Mouse (Mus musculus): Measurements from ENCODE around the gene Bcar3.
A peak's percentile ranks its signal among the peaks of the same experiment; 100 is the strongest.

The Bcar3 gene

DNA sequence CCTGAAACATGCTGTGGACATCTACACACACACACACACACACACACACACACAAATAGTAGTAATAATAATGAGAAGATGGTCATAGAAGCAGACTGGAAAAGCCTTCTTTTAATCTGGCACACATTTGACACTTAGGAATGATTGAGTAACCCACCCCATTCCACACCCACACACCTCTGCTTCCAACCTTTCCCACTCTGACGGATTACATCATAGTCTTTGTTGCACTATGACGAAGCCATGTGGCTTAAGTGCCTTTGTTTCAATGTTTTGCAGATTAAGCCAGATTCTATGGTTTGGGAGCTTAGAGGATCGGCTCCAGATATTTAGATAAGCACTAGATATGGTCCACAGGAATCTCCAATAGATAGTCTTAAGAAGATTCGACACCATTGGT lies 42.1 kb downstream of the Bcar3 start:
- no peak for DNase-seq (ENCODE audit: low spot score in 2 of 2)

DNA sequence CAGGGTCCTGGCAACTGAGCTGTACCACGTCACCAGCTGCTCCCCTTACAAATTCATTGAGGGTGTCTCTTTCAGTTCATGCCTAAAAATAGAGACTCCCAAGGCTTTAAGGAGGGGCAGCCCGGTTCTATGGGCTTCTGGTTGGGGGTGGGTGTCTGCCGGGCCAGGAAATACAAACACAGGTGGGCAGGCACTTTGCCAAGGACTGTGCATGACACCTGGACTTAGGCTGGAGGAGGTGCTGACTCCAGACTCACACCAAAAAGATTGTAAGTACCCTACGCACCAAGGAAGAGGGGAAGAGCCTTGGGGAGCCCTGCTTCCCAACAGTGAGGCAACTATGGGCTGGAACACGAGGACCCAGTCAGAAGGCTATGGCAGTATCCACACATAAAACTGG lies 44.1 kb downstream of the Bcar3 start:
- DNase-seq (ENCODE audit: low spot score in 2 of 2) = no peak

DNA sequence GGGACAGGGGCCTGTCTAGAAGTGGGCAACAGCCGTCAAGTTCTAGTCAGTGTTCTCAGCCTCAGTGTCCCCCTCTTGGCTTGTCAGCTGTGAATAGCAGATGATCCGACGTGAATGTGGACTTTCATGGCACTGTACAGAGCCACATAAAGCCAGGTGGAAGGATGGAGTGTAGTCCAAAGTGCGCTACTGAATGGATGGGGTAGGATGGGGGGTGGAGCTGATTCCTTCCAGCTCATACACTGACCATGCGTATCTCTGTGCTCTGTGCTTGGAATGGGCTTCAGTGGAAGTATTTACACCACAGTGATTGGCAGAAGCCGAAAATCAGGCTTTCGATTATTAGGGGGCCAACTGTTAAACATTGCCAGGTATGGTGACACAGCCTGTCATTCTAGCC lies 45.0 kb downstream of the Bcar3 start:
- DNase-seq (ENCODE audit: low spot score in 2 of 2) = no peak

DNA sequence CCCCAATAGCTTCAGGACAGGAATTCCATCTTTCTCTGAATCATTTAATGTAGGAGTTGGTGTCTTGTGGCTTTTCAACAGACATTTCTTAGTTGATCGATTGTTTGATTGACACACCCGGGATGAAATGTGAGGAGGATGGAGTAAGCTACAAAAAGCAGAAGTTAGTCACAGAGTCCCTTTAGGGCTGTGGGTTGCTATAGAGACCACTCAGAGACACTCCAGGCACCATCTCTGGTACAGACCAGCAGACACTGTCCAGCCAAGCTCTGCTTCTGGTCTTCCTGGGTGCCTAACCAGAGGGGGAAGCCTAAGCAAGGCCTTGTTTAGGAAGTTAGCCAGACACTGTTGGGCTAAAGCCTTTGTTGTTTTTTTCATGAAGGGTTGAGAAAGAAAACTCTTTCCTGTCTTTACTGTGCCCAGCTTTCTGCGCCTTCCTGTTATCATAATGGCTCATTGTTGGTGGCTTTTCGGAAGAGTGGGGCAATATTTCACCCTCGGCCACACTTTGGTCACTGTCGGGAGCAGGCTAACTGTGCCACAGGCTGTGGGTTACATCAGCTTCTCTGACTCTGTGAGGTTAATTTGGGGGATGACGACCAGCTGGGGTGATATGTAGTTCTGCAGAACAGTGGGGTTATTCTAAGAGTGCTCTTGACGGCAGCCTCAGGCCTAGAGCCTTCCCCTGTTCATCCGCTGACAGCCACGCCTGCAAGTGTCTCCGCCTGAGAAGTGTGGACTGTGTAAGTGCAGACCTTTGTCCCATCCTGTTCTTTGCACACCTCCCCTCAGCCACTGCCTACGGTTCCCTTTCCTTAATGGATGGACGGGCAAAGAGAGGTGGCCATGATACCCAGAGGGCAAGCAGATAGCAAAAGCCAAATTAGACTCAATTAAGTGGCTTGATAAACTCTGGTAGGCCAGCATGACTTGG lies 46.5 kb downstream of the Bcar3 start:
- DNase-seq (ENCODE audit: low spot score in 2 of 2) = no peak

DNA sequence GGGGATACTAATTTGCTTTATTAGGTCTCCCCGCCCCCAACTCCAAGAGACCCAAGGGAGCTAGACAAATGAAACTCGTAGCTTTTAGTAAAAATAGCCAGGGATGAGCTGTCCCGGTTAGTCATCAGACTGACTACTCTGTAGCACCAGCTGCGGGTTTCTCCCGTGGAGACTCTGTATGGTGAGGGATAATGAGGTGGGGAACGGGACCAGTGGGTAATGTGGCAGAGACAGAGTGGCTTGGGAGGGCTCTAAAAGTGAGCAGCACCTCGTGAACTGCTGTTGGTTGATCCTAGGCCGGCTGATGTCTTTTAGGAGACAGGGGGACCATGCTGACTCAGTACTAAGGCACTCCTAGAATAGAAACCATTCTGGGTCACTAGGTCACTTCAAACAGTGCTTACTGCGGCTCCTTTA lies 49.5 kb downstream of the Bcar3 start:
- no peak for DNase-seq (ENCODE audit: low spot score in 2 of 2)

DNA sequence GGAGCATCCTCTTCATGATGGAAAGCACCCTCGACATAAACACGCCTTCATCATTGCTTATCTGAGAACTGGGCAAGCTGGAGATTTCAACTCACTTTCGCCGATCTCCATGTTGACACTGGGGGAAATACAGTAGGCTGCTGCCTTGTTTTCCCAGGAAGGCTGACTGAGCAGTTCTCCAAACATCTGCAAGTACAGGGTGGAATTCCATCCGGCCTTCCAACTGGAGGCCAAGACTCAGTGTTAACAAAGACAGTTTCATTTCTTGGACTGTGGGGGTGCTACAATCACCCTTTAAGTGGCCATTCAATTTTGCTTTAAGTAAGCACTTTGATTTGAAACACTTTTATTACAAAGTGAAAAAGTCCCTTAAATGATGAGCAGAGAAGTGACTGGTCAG lies 50.4 kb downstream of the Bcar3 start:
- DNase-seq (ENCODE audit: low spot score in 2 of 2) = no peak

DNA sequence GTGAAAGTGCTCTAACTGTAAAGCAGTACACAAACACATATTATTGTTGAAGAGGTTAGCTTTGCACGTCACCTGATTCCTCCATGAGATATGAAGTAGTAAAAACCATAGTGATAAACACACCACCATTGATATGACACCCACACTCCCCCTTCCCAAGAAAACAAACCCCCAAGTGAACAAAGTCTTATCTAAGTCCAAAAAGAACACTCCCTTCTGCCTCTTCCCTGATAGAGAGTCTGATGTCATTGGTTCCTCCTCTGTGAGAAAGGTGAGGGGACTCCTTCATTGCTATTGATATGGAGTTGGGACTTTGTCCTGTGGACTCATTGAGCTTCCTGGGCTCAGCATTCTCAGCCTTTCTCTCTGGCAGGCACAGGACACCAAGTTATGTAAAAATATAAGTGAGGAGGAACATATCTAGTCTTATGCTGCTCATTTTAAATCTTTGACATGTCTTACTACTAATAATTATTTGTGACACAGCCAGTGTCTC lies 52.1 kb downstream of the Bcar3 start:
- no peak for DNase-seq (ENCODE audit: low spot score in 2 of 2)

DNA sequence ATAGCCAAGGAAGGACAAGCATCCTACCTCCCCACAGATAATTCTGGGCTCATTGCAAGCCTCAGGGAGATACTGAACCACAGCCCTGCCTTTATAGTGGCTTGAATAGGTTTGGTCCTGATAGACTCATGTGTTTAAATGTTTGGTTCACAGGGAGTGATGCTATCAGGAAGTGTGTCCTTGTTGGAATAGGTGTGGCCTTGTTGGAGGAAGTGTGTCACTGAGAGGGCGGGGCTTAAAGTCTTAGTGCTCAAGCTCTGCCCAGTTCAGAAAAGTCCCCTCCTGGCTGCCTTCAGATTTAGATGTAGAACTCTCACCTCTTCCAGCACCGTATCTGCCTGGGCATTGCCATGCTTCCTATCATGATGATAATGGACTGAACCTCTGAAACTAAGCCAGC lies 52.7 kb downstream of the Bcar3 start:
- no peak for DNase-seq (ENCODE audit: low spot score in 2 of 2)

DNA sequence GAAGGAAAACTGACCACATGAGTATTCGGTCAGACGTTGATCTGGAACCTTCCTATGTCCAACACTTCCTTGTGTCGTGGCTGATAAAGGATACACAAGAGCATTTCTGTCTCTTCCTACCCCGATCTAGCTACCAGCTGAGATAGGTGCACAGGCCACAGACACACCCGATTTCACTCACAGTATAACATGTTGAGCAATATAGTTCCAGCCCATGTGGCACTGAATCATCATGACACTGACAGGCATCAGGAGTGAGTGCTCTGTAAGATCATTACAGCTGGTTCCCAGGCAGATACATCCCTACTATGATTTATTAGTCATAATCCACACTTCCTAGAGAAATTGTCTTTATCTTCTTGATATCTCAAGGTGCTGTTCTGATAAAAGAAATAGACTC lies 54.7 kb downstream of the Bcar3 start:
- DNase-seq (ENCODE audit: low spot score in 2 of 2) = no peak

DNA sequence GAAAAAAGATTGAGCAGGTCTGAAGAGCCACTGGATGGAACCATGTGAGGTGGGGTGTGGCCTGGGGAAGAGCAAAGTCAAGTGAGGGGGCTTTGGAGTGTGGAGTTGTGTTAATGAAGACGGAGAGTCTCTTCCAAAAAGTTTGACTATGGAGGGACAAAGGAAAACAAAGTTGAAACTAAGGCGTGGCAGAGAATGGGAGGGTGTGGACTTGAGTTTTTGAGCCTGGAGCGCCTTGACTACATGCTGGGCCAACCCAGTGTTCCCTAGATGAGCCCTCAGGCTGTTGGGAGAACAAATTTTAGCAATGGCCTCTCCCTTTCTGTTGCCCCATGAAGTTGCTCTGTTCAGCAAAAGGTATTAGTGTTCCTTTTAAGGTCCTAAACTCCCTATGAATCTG lies 58.9 kb downstream of the Bcar3 start:
- no peak for DNase-seq (ENCODE audit: low spot score in 2 of 2)

DNA sequence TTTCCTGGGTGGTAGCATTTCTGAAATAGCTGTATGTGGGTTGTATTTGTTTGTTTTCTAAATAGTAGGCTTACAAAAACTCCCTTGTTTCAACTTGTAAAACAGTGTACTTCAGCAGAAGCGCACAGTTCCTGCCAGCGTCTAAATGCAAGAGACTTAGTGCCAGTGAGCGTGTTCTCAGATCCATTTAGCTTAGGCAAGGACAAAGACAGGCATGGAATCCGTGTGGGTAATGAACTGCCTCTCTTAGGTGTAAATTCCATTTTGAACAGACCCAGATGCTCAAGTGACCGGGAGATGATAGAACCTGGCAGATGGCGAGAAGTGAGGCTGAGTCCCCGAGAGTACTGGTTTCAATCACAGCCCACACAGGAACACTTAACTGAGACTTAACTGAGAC lies 65.5 kb downstream of the Bcar3 start:
- DNase-seq (ENCODE audit: low spot score in 2 of 2) = no peak

DNA sequence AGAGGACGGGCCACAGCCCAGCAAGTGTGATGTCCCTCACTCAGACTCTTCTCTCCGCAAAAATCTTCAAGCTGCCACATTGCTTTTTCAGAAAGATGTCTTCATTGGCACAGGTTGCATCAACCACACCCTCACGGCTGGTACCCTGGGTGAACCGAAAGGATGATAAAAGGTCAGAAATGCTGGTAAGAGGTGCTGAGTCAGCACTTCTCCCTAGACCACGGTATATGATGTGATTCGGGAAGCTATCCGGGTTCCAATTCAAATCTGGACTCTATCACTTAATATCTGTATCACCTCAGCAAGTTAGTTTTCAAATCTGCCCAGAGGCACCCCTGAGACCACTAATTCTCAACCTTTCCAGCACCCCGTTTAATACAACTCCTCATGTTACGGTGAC lies 66.0 kb downstream of the Bcar3 start:
- DNase-seq (ENCODE audit: low spot score in 2 of 2) = no peak

DNA sequence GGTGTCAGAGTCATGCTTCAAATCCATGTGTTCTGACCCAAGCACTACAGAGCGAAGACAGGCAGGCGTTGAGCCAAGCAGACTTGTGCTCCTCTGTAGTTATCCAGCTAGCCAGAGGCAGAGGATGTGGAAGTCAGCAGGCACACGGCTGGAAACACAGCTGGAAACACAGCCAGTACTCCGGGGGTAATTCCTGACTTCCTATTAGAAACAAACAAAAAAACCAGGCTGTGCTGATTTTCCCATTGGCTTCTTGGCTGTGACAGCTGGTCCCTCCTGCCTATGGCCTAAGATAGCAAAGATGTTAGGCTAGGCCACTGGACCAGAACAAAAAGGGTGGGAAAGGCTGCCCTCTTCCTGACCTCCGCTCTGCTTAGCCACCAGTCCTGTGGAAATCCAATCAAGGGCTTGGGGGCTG lies 66.8 kb downstream of the Bcar3 start:
- DNase-seq (ENCODE audit: low spot score in 2 of 2) = no peak

DNA sequence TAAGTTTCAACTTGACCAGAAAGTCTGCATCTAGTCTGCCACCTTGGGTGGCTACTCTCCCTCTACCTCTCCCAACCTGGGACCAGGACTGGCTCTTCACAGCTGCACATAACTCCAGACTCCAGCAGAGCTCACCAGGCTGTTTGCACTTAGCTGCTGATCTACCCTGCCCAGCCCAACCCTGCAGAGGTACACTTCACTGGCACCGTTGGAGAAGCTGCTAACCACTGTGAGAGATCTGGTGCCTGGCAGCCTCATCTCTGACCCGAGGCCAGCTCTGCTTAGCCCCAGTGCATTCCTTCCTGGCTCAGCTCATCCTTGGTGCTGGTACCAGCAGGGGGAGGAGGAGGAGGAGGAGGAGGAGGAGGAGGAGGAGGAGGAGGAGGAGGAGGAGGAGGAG lies 68.8 kb downstream of the Bcar3 start:
- peak; percentile 32 to 52 for DNase-seq (ENCODE audit: low spot score in 2 of 2)

DNA sequence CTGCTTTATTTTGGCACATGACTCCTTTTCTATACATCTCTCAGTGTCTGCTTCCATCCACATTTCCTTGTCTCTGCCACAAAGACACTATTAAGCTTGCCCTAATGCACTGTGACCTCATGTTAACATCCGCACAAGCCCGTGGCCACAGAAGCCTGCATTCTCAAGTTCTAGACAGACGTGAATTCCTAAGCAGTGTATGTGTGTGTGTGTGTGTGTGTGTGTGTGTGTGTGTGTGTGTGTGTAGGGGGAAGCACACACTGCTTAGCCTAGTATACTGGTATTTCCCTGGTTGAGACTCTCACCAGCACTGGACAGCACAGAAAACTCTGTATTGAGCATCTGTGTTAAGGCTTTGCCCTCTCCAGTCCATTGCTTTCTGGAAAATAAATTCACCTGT lies 70.6 kb downstream of the Bcar3 start:
- no peak for DNase-seq (ENCODE audit: low spot score in 2 of 2)

DNA sequence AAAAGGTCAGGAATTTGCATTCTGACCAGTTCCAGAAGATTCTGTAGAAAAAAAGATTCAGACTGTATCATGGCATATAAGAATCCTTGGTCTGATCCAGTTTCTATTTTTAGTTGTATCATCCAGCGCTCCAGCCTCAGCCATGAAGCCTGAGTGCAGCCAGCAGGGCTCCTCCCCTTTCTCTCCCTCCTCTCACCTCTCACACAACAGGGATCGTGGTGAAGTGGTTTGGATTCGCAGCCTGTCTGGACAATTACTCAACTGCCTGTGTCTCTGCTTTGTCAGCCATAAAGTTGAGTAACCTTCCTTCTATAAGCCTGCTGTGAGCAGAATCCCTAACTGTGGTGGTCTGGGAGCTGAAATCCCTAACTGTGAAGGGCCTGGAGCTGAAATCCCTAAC lies 71.4 kb downstream of the Bcar3 start:
- DNase-seq (ENCODE audit: low spot score in 2 of 2) = peak; percentile 27 to 65

DNA sequence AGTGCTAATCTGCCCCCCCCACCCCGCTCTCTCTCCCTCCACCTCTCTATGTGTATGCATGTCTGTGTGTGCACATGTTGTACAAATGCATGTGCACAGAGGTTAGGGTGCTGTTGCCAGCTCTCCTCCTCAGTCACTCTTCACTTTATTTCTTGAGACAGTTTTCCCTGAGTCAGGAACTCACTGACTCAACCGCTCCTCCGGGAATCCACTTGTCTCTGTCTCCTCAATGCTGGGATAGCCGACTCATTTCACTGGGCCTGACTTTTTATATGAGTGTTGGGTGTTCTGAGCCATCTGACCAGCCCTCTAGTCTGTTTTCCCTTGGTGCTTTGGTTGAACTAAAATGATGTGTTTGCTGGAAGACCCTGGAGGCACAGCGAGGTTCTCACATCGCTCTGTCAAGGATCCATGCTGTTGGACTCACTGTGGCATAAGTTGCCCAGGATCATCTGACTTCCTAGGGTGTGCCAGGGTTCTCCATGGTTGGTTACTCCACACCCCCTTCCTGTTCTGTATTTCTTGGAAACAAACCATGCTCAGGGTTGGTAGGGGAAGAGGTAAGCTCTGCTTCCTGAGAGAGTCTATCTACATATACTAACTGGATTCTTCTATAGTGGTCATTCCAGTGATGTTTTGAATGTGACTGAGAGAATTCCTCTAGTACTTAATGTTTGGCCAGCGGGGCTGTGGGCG lies 77.9 kb downstream of the Bcar3 start:
- DNase-seq (ENCODE audit: low spot score in 2 of 2) = no peak

DNA sequence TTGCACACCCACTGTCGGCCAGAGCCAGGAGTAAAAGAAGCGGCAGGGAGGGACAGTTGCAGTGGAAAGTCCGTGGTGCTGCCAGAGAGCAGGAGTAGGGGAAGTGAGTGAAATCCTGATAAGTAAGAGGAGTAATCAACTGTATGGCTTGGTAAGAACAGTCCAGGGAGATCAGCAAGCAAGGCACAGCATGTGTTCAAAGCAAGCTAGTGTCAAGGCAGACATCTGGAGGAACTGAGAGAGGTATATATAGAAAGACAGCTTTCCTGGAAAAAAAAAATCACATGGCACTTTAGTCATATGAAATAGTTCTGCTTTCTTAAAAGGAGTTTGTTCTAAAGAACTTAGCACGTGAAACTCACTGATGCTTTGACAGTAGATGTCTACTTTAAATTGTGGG lies 78.7 kb downstream of the Bcar3 start:
- no peak for DNase-seq (ENCODE audit: low spot score in 2 of 2)

DNA sequence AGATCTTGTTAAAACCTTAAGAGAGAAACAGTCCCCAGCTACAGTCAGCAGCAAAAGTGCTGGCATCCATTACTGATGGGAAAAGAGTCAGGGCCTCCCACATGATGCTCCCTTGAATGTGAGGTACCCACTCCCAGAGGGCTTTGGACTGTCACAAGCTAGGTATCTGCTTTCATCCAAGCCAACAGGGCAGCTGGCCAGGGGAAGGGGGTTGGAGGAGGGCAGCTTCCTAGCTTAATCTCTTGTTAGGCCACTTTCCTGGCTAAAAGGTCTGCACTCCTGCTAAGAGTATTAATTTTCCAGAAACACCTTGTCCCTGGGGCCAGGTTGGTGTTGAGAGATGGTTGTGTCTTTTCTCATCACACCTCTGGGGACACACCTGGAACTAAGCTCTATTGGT lies 82.1 kb downstream of the Bcar3 start:
- DNase-seq (ENCODE audit: low spot score in 2 of 2) = no peak

DNA sequence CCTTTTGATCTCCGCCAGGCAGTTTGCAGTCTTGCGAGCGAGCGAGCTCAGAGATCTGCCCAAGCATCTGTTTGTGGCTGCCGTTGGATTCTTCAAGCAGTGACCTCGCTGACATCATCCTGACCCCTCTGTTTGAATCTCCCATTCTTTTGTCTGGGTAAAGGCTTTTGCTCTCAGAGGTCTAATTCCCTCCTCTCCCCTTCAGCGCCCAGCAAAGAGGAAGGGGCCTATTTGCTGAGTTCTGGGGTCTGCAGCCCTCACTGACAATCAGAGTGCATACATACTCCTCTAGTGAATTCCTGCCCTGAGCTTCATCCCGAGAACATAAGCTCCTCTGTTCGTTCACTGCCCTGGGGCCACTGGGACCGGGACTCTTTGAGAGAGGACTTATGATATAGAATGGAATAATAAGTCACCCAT lies 82.5 kb downstream of the Bcar3 start:
- no peak for DNase-seq (ENCODE audit: low spot score in 2 of 2)

DNA sequence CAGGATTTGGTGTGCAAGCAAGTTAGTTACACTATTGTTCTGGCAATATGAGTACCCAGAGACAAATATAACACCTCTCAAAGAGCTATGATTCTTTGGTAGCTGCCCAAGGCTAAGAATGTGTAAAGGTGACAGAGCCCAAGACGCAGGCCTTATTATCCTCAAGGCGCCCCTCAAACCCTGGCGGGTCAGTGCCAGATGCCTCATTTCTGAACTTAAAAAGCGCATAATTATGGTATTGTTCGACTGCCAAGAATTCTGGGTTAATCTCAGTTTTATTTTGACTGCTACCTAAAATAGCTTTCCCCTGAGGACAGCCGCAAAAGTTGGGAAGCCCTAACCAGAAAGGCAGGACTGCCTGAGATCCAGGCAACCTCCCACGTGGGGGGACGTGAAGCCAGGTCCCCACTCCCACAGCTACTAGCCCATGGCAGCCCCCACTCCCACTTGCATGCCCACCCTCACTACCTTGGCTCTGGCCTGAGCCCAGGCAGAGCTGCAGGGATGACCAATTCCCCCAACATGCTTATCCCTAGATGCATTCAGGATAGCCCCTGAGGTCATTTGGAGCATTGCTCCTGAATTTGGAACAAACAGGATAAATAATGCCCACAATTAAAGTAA lies 83.0 kb downstream of the Bcar3 start:
- no peak for DNase-seq (ENCODE audit: low spot score in 2 of 2)

DNA sequence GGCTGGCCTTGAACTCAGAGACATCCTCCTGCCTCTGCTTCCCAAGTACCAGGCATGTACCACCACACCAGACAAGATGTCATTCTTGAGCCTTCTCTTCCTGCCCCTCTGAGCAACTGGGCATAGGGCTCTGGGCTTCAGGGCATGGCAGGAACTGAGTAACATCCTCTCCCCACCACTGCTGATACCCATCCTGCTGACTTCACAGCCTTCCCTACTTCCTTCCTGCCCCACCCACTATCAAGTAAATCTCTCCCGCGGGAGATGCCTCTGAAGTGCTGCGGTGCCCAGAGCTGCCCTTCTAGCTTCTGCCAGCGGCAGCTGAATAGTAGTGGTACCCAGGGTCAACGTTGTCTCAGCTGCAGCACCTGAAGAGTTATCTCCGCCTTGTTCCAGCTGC lies 84.7 kb downstream of the Bcar3 start:
- no peak for DNase-seq (ENCODE audit: low spot score in 2 of 2)

DNA sequence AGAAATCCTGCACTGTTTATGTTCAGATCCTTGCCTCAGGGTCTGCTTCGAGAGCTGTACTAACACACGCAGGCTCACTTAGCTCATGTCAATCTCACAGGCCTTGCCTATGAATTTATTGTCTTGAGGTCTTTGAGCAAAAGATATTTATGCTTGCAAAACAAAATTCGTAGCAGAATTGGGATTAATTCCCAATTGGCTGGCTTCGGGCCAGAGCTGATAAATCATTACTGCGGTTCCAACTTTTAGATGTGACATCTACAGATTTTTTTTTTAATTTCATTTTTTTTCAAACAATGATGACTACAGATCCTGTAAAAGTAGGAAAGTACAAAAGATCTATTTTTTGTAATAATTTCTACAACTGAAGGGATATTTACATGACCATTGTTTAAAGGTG lies 86.8 kb downstream of the Bcar3 start:
- no peak for DNase-seq (ENCODE audit: low spot score in 2 of 2)
